Mouse (Mus musculus) 3134 (cell line): ENCODE data around the gene Fbxl17.

Experiments used
- DNase-seq: peaks from one replicate; pipeline ENCODE4 v3.0.0-alpha.2; 2011; ENCODE audit warnings: low spot score; ENCODE audit not compliant: insufficient read length; ENCODE audit errors: extremely low read depth

The Fbxl17 gene

GRCm38 (mm10) chr17:63285265-63285939 is 214.4 kb downstream of the Fbxl17 start:
- DNase-seq, result no peak

GRCm38 (mm10) chr17:63284074-63284473 is 215.7 kb downstream of the Fbxl17 start:
- no peak for DNase-seq

- peak; percentile 22 for DNase-seq
Observed at GRCm38 (mm10) chr17:63282004-63282403, 217.8 kb downstream of the Fbxl17 start.

GRCm38 (mm10) chr17:63280990-63281389 is 218.8 kb downstream of the Fbxl17 start:
- no peak for DNase-seq

- DNase-seq, result no peak
Observed at GRCm38 (mm10) chr17:63279144-63279543, 220.7 kb downstream of the Fbxl17 start.

- DNase-seq, result no peak
Observed at GRCm38 (mm10) chr17:63273353-63273752, 226.5 kb downstream of the Fbxl17 start.

GRCm38 (mm10) chr17:63272914-63273313 is 226.9 kb downstream of the Fbxl17 start:
- DNase-seq, result no peak

- DNase-seq, result no peak
Observed at GRCm38 (mm10) chr17:63271000-63271399, 228.8 kb downstream of the Fbxl17 start.

- no peak for DNase-seq
Observed at GRCm38 (mm10) chr17:63270513-63270912, 229.3 kb downstream of the Fbxl17 start.

- no peak for DNase-seq
Observed at GRCm38 (mm10) chr17:63262674-63263073, 237.1 kb downstream of the Fbxl17 start.

- DNase-seq, result no peak
Observed at GRCm38 (mm10) chr17:63261508-63262141, 238.2 kb downstream of the Fbxl17 start.

GRCm38 (mm10) chr17:63259091-63259490 is 240.7 kb downstream of the Fbxl17 start:
- no peak for DNase-seq

GRCm38 (mm10) chr17:63246144-63246619 is 253.6 kb downstream of the Fbxl17 start:
- DNase-seq, result no peak

GRCm38 (mm10) chr17:63245472-63245871 is 254.3 kb downstream of the Fbxl17 start:
- DNase-seq, result no peak

- no peak for DNase-seq
Observed at GRCm38 (mm10) chr17:63242761-63243160, 257.1 kb downstream of the Fbxl17 start.

GRCm38 (mm10) chr17:63240731-63241106 is 259.1 kb downstream of the Fbxl17 start:
- DNase-seq, result no peak

- DNase-seq, result no peak
Observed at GRCm38 (mm10) chr17:63240021-63240730, 259.6 kb downstream of the Fbxl17 start.

- DNase-seq, result no peak
Observed at GRCm38 (mm10) chr17:63236846-63237245, 263.0 kb downstream of the Fbxl17 start.

GRCm38 (mm10) chr17:63236221-63236620 is 263.6 kb downstream of the Fbxl17 start:
- DNase-seq, result no peak

- no peak for DNase-seq
Observed at GRCm38 (mm10) chr17:63235821-63236220, 264.0 kb downstream of the Fbxl17 start.

- DNase-seq, result no peak
Observed at GRCm38 (mm10) chr17:63229111-63229510, 270.7 kb downstream of the Fbxl17 start.

- no peak for DNase-seq
Observed at GRCm38 (mm10) chr17:63226380-63226779, 273.4 kb downstream of the Fbxl17 start.
